Mouse (Mus musculus): Measurements from ENCODE around the gene Tyms. TPM values are rescaled to one million over a fixed set of nuclear protein-coding genes. Genes with fewer than 3 reads are reported as not detected.
"Not testable (repeated sequence)": the region's sequence is repeated elsewhere in the genome, so short reads cannot be mapped to it uniquely, and the experiment has no call there.

Gene Tyms
- polyA plus RNA-seq, 1 experiment, result 35.1 TPM

DNA sequence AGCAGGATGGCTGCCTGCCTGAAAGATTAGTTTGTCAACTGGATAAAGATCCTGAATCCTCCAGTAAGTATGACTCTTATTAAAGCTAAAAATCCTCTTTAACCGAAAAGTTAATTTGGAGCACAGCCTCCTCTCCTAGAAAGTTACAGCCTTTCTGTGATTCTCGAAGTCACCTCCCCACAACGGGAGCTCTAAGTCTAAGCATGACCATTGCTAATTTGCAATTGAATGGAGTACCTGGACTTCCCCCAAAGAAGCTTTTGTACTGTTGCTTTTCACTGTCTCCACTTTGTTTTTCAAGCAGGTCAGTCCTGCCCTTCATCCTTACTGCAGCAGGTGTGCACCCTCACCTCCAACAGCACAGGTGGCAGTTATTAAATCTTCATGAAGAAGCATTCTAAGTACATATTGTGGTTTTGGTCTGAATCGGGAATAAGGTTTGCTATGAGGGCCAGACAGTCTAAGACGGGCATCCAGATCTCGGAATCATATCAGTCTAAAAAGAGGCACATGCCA lies 15.1 kb downstream of the Tyms start:
- DNase-seq, result no peak
- Histone ChIP-seq H3K27ac (ENCODE audit: insufficient read depth, low read depth, low read length) (no peak overlapping the region), H3K36me3 (ENCODE audit: control insufficient read depth, insufficient read depth, low read length) (no peaks in the 10 kb centered on the region), H3K4me1 (ENCODE audit: control insufficient read depth, insufficient read depth, low read length) (no peaks in the 10 kb centered on the region), H3K4me3 (ENCODE audit: insufficient read depth, low read depth, low read length) (no peak overlapping the region), H3K27me3 (replicated peaks; ENCODE audit: control insufficient read depth, insufficient read depth, low read length) (no peaks in the 10 kb centered on the region)
- 87% methylated on average over 6 of the region's 6 CpGs for WGBS
- TF ChIP-seq POLR2A (IDR thresholded peaks at IDR 0.05; ENCODE audit: low read depth, low read length), result no peak
- no peak for TF ChIP-seq CTCF (conservative IDR thresholded peaks at IDR 0.05; ENCODE audit: insufficient read depth, insufficient read length, low read depth, low read length)

DNA sequence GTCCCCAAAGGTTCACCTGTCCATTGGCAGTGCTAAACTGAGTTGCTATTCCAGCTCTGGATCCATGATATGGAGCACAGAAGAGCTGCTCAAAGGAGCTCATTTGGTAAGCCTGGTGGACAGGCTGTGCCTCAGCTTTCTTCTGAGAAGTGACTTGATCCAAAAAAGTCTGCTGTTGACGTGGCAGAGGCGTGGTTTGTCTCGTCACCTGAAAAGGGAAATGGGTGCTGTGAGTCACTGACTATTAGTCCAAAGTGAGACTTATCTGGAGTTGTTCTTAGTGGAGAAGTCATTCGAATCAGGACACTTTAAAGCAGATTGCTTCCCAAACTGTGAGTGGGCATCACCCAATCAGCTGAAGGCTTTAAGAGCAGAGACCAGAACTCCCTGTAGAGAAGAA lies 33.6 kb downstream of the Tyms start:
- not testable (repeated sequence) for H3K27ac ChIP-seq (ENCODE audit: insufficient read depth, low read depth, low read length); H3K27me3 ChIP-seq (replicated peaks; ENCODE audit: control insufficient read depth, insufficient read depth, low read length); DNase-seq; H3K36me3 ChIP-seq (ENCODE audit: control insufficient read depth, insufficient read depth, low read length); H3K4me3 ChIP-seq (ENCODE audit: insufficient read depth, low read depth, low read length); H3K4me1 ChIP-seq (ENCODE audit: control insufficient read depth, insufficient read depth, low read length)
- 83% methylated on average over 4 of the region's 4 CpGs for WGBS

DNA sequence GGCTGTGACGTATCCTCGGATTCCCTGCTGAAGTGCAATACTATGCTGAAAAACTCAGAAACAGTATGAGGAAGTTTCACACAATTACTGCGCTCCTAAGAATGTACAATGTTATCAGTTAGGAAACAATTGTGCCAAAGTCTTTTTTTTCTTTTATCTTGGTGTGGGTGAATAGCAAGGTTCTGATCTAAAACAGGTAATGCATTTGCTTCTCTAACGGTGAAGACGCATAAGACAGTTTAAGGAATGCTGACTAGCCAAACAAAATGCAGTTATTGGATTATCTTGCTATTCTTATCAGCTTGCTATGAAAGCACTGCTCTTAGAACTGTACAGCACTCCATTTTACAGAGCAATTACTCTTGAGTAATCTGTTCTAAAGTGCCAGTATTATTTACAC lies 34.1 kb downstream of the Tyms start:
- not testable (repeated sequence) for H3K36me3 ChIP-seq (ENCODE audit: control insufficient read depth, insufficient read depth, low read length); H3K4me1 ChIP-seq (ENCODE audit: control insufficient read depth, insufficient read depth, low read length); H3K27ac ChIP-seq (ENCODE audit: insufficient read depth, low read depth, low read length); H3K27me3 ChIP-seq (replicated peaks; ENCODE audit: control insufficient read depth, insufficient read depth, low read length); H3K4me3 ChIP-seq (ENCODE audit: insufficient read depth, low read depth, low read length); DNase-seq
- 88% methylated on average over 5 of the region's 5 CpGs for whole genome bisulfite sequencing

DNA sequence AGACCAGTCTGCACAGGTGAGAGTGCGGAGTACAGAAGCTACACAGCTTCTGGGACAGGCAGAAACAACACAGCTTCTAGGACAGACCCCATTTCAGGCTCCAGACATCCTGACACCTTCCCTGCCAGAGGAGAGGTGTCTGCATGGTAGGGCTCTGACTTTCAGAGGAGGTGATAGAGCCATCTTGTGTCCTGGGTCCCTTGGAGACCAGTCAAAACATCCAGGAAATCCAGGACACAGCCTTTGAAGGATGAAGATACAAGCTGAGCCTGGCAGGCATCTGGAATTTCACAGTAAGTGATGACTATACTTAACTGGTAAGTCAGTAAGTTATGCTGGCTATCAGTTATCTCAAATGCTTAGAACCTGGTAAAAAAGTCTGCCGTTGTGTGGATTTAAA lies 36.3 kb downstream of the Tyms start:
- not testable (repeated sequence) for H3K4me3 ChIP-seq (ENCODE audit: insufficient read depth, low read depth, low read length); H3K4me1 ChIP-seq (ENCODE audit: control insufficient read depth, insufficient read depth, low read length); H3K36me3 ChIP-seq (ENCODE audit: control insufficient read depth, insufficient read depth, low read length); H3K27me3 ChIP-seq (replicated peaks; ENCODE audit: control insufficient read depth, insufficient read depth, low read length); H3K27ac ChIP-seq (ENCODE audit: insufficient read depth, low read depth, low read length); DNase-seq
- 90% methylated on average over 2 of the region's 2 CpGs for WGBS

DNA sequence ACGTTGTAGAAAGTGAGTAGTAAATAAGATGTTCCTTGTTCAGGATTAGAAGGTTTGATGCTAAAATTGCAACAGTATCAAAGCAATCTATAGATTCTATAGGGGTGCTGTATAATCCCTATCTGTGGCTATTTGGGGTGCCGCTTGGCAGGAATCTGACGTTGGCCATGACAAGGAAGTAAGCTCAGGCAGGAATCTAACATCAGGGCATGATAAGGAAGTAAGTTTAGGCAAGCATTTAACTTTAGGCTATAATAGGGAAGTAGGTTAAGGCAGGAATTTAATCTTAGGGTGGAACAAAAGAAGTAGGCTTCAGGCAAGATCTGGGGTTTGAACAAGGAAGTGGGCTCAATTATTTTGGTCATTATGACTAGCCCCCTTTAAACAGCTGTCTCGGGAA lies 37.6 kb downstream of the Tyms start:
- H3K36me3 ChIP-seq (ENCODE audit: control insufficient read depth, insufficient read depth, low read length); H3K27ac ChIP-seq (ENCODE audit: insufficient read depth, low read depth, low read length); DNase-seq; H3K4me3 ChIP-seq (ENCODE audit: insufficient read depth, low read depth, low read length); H3K4me1 ChIP-seq (ENCODE audit: control insufficient read depth, insufficient read depth, low read length); H3K27me3 ChIP-seq (replicated peaks; ENCODE audit: control insufficient read depth, insufficient read depth, low read length): not testable (repeated sequence)
- 82% methylated on average over 4 of the region's 4 CpGs for WGBS

DNA sequence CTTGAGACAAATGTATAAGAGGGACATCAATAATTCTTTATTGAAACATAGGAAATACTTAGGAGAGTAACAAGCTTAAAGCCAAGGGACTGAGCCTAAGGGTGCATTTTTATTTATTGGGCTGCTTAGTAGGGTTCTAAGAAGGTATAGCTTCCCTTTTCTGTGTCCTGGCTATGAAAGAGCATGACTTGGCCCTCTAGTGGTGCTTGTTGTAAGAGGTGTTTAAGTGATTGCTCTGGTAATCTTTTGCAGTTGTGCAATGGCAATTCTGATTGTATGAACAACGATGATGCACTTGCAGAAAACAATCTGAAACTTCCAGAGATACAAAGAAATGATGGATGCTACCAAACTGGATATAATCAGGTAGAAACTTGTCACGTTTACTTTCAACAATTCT lies 58.8 kb downstream of the Tyms start:
- peak; percentile 31 for DNase-seq
- TF ChIP-seq CTCF (conservative IDR thresholded peaks at IDR 0.05; ENCODE audit: insufficient read depth, insufficient read length, low read depth, low read length) (no peak), POLR2A (IDR thresholded peaks at IDR 0.05; ENCODE audit: low read depth, low read length) (no peak)
- Histone ChIP-seq H3K36me3 (ENCODE audit: control insufficient read depth, insufficient read depth, low read length) (no peaks in the 10 kb centered on the region), H3K27ac (ENCODE audit: insufficient read depth, low read depth, low read length) (no peak overlapping the region), H3K27me3 (replicated peaks; ENCODE audit: control insufficient read depth, insufficient read depth, low read length) (no peaks in the 10 kb centered on the region), H3K4me3 (ENCODE audit: insufficient read depth, low read depth, low read length) (no peak overlapping the region), H3K4me1 (ENCODE audit: control insufficient read depth, insufficient read depth, low read length) (no peaks in the 10 kb centered on the region)
- 54% methylated on average over 2 of the region's 2 CpGs for WGBS

DNA sequence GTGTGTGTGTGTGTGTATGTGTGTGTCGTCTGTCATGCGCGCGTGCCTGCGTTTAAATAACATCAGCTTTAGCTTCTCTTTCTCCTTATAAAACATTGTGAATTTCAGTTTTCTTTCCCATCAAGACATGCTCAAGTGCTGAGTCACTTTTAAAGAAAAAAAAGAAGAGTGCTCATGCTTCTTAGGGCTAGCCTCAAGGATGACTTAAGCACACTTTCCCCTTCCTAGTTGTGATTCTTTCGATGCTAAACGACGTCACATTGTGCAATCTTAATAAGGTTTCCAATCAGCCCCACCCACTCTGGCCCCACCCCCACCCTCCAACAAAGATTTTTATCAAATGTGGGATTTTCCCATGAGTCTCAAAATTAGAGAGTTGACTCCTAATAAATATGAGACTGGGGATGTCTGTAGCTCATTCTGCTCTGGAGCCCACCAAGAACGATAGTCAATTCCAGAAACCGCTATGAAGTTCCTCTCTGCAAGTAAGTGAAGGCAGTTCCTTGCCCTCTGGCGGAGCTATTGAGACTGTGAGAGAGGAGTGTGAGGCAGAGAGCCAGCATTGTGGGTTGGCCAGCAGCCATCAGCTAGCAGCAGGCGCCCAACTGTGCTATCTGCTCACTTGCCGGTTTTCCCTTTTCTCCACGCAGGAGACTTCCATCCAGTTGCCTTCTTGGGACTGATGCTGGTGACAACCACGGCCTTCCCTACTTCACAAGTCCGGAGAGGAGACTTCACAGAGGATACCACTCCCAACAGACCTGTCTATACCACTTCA lies 60.5 kb downstream of the Tyms start, which contains the start of gene Il6:
Gene Il6 (plus strand): TSS at position 389 of the 778 bp plus-strand sequence.
- Histone ChIP-seq H3K4me1 (ENCODE audit: control insufficient read depth, insufficient read depth, low read length) (no peaks in the 10 kb centered on the region), H3K36me3 (ENCODE audit: control insufficient read depth, insufficient read depth, low read length) (no peaks in the 10 kb centered on the region), H3K4me3 (ENCODE audit: insufficient read depth, low read depth, low read length) (no peak within 1 kb of the TSS), H3K27ac (ENCODE audit: insufficient read depth, low read depth, low read length) (no peak within 1 kb of the TSS), H3K27me3 (replicated peaks; ENCODE audit: control insufficient read depth, insufficient read depth, low read length) (no peaks in the 10 kb centered on the region)
- DNase-seq, result peak; percentile 89
- TF ChIP-seq POLR2A (IDR thresholded peaks at IDR 0.05; ENCODE audit: low read depth, low read length), result no peak
- peak; percentile 38; the same call in 1 of the 2 replicates for TF ChIP-seq CTCF (conservative IDR thresholded peaks at IDR 0.05; ENCODE audit: insufficient read depth, insufficient read length, low read depth, low read length)
- 50% methylated on average over 16 of the region's 16 CpGs for WGBS

Other genes with a start within 250 kb of the Tyms start
- not detected in 2 replicates for gene Il6, start 60.5 kb downstream of the Tyms start, polyA plus RNA-seq (2012; rRNA removed)
- 0.05 TPM in 1 of 2 replicates, not detected in the other for gene Garem2, start 31.5 kb upstream of the Tyms start, polyA plus RNA-seq (2012; rRNA removed)
- not detected in 2 replicates for gene 3110082J24Rik, start 32.5 kb upstream of the Tyms start, polyA plus RNA-seq (2012; rRNA removed)
- 116 and 122 TPM in 2 replicates for gene Hadha, start 81.5 kb upstream of the Tyms start, polyA plus RNA-seq (2012; rRNA removed)
- gene Hadhb, start 81.6 kb upstream of the Tyms start, polyA plus RNA-seq (2012; rRNA removed), result 253 and 280 TPM in 2 replicates
- 0.05 TPM in 1 of 2 replicates, not detected in the other for gene Adgrf3, start 132.1 kb upstream of the Tyms start, polyA plus RNA-seq (2012; rRNA removed)
- 18.2 and 20.0 TPM in 2 replicates for gene Selenoi, start 159.0 kb upstream of the Tyms start, polyA plus RNA-seq (2012; rRNA removed)
- 0.08 and 0.28 TPM in 2 replicates for gene Drc1, start 207.8 kb upstream of the Tyms start, polyA plus RNA-seq (2012; rRNA removed)